Mouse (Mus musculus) heart, adult 8-10 months (tissue): ENCODE data around the gene Carmil1. TPM values are rescaled to one million over a fixed set of nuclear protein-coding genes. Genes with fewer than 3 reads are reported as not detected.

Experiments used
- DNase-seq: peaks from one replicate; pipeline ENCODE4 v3.0.0; 2022; ENCODE audit warnings: low spot score
- total RNA-seq, 4 experiments: library from RNA; stranded (reverse); gene quantifications; 2 replicates each; pipeline ENCODE4 v1.2.4; 2022

Carmil1 gene
- 1 to 10 TPM; 5.1 to 9.4 (median 7.1) TPM for total RNA-seq

- DNase-seq = peak; percentile 69
Observed at GRCm38 (mm10) chr13:24280439-24281431, at the start of gene Carmil1. Gene Carmil1, minus strand, starts transcription at chr13:24280795.

GRCm38 (mm10) chr13:24330128-24330527 is 49.5 kb upstream of the Carmil1 start:
- DNase-seq = no peak

DNA sequence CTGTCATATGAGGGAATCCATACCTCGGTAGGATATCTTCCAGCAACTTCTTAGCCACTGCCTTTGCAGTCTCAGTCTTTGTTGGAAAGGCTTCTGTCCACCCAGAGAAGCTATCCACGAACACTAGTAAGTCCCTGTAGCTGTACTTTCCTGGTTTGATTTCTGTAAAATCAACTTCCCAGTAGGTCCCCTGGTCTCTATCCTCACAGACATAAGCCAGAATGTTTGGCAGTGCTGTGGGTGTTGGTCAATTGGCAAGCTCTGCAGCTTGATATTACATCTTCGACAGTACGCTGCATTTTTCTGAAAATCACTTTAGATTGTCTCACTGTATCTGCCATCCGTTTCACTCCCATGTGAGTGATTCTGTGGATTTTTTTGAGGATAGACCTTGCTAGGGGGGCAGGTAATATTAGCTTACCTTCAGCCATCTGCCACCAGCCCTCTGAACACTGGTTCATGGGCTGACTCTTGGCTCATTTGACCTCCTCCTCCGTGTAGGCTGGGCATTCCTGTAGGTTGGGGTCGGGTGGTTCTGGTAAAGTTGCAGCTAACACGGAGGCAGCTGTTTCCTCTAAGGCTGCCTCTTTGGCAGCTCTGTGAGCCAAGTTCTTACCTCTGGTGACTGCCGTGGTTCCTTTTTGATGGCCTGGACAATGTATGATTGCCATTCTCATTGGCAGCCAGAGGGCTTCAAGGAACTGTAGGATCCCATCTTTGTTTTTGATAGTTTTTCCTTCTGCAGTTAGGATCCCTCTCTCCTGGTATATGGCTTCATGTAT is 47.6 kb upstream of the Carmil1 start:
- no peak for DNase-seq

GRCm38 (mm10) chr13:24327201-24327600 is 46.6 kb upstream of the Carmil1 start, which contains the start of gene Cmah:
Gene Cmah, plus strand, starts transcription at chr13:24327404.
- no peak for DNase-seq

GRCm38 (mm10) chr13:24321313-24321712 is 40.7 kb upstream of the Carmil1 start:
- DNase-seq = no peak

- no peak for DNase-seq
Observed at GRCm38 (mm10) chr13:24318618-24319017, 38.0 kb upstream of the Carmil1 start.

DNA sequence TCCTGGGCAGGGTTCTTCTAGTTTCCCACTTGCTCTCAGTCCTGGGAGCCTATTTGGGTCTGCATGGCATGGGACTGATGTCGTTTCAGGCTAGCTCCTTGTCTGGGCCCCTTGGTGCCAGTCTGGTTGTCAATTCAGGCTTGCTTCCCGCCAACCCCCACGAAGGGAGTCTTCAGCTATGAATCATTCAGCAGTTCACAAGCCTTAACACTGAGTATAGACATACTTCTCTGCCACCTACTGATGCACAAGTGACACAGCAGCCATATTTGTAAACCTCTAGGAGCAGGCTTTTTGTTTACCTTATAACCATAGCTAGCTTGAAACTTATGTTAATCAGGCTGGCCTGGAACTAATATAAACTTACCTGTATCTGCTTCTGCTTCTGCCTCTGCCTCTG is 36.0 kb upstream of the Carmil1 start:
- no peak for DNase-seq

- DNase-seq = no peak
Observed at GRCm38 (mm10) chr13:24311011-24311940, 30.7 kb upstream of the Carmil1 start.

GRCm38 (mm10) chr13:24306248-24306647 is 25.7 kb upstream of the Carmil1 start:
- DNase-seq = no peak

DNA sequence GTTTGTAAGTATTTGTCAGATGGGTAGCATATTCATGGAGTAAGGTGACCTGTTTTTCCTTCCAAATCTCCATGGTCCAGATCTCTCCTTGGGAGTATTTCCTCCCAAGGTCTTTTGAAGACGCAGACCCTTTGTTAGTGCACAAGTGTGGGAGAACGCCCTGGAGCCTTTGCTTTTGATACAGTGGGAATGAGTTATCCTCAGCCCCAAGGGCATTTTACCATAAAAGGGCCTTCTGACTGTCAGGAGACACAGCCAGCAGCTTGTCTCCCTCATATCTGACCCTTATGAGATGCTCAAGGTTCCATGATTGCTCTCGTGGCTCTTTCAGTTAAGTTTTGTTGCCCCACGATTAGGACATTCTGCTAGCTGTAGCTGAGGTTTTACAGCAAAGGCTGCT is 24.9 kb upstream of the Carmil1 start:
- DNase-seq = no peak

GRCm38 (mm10) chr13:24297252-24297651 is 16.7 kb upstream of the Carmil1 start:
- peak; percentile 26 for DNase-seq

GRCm38 (mm10) chr13:24287381-24287780 is 6.8 kb upstream of the Carmil1 start:
- no peak for DNase-seq

DNA sequence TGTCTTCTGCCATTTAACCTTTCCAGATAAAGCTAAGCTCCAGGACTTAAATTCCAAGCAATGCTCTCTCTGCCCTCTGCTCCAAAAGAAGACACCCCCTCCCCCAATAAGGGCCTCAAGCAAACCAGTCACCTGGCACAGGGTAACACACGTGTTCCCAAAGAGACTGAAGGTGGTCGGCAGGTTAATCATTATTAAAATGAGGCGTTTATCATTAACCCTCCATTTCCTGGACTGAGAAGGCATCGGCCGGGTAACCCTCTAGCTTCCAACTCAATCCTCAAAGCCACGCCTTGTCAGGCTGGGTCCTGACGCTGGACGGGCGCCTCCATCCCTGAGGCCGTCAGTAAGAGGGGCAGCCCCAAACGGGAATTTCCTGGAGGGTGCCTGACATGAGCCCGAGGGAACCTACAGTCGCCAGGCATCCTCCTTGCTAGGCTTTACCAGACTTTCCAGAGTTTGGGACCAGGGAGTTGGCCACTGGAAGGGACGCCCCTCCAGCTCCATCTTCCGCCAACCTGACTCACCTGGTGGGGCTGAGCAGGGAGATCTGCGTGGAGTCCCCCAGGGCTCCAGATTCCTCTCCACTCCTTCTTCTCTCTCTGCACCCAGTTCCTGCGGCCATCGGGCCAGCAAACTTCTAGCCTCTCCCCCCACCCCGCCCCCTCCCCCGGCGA is 695 bp downstream of the Carmil1 start:
- DNase-seq = no peak

DNA sequence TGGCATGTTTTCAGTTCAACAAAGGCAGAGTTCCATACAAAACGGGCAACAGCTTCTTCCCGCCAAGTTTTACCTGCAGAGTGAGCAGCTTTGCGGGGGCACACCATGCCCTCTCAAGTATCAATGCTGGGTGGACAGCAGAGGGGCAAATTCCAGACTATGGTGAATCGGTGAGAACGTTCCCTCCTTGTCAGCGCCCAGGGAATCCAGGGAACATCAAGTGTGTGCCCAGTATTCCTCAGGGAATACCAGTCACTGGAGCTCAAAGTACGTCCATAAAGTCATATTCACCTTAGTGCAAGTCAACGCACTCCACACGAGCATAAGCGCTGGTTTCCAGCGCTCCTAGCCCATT is 1.2 kb downstream of the Carmil1 start:
- no peak for DNase-seq

DNA sequence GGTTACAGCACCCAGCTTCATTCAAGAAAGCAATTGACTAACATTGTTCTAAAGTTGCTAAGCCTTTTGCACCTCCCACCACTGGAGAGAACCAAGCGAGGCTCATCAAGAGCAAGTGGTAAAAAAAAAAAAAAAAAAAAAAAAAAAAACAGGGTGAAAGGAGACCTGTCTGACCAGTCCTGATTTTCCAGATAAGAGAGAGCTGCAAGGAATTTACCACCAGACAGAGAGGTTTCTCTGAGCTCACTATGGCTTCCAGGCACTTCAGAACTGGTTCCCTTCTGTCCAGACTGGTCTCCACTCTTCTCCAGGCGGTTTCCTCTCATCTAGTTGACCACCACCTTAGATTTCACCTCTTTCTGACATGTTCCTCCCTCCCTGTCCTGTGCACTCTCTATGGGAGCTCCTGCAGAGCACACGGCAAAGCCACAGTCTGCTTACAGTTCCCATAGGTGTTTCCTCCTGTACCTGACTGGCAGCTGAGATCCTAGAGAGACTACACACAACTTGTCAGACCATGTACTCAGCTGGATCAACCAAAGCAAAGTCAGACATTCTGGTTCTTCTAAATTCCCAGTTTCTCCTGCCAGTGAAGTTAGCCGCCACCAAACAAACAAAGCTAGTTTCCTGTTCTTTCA is 7.7 kb downstream of the Carmil1 start:
- DNase-seq = no peak

- DNase-seq = no peak
Observed at GRCm38 (mm10) chr13:24269100-24269465, 11.5 kb downstream of the Carmil1 start.

- no peak for DNase-seq
Observed at GRCm38 (mm10) chr13:24268355-24269099, 12.1 kb downstream of the Carmil1 start.

GRCm38 (mm10) chr13:24264760-24265159 is 15.8 kb downstream of the Carmil1 start:
- DNase-seq = no peak

DNA sequence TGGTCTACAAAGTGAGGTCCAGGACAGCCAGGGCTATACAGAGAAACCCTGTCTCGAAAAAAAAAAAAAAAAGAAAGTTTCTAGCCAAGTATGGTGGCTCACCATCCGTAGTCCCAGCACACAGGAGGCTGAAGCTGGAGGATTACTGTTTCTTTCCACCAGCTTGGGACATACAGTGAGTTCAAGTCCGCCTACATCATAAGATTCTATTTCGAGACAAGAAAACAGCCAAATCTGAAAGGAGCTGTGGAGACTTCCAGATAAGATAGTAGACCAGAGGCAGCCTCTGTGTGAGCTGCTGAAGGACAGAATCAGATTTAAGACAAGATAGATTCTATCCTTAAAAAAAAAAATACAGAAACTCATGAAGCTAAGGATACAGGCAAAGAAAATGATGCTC is 17.0 kb downstream of the Carmil1 start:
- no peak for DNase-seq
